Comparison of ENCODE assay signal across 16 mouse cellular contexts in the genomic region with DNA sequence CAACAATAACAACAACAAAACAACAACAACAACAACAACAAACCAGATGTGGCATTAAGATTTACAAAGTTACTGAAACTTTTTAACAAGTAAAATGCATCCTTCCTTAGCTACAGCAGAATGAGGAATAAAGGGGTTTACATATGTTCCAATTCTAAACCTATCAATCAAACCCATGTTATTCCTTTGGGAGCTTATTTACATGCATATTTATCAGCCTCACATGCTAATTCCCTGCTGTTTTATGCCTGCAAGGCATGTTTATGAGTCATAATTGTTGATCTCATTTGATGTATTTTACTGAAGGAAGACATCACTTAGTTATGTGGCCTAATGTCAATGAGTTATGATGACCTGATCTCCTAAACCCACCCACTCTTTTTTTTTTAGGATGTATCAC.
"Had no signal": no experiment of that assay in that cellular context is flagged by ENCODE, and none has a peak within 500 bp of the region (broad histone marks: within the 10 kb centered on the region; RNA-seq: fewer than 3 reads in every experiment).

No protein-coding gene starts in this region.

- H3K27me3 ChIP-seq: liver, embryonic 15.5 days; lung, embryonic 15.5 days; megakaryocyte, embryonic 14.5 days; midbrain, embryonic 12.5 days; midbrain, embryonic 15.5 days; neural tube, embryonic 12.5 days had no signal

- H3K9me3 ChIP-seq: liver, embryonic 15.5 days; lung, embryonic 15.5 days; megakaryocyte, embryonic 14.5 days; midbrain, embryonic 12.5 days; midbrain, embryonic 15.5 days; neural tube, embryonic 12.5 days had no signal

- H3K36me3 ChIP-seq: liver, embryonic 15.5 days; lung, embryonic 15.5 days; midbrain, embryonic 12.5 days; midbrain, embryonic 15.5 days; neural tube, embryonic 12.5 days had no signal

- ATAC-seq: liver, postnatal 0 days; lung, postnatal 0 days; midbrain, embryonic 15.5 days had no signal

- H3K4me3 ChIP-seq: liver, embryonic 15.5 days; lung, embryonic 15.5 days; megakaryocyte, embryonic 14.5 days; midbrain, embryonic 12.5 days; midbrain, embryonic 15.5 days; neural tube, embryonic 12.5 days had no signal

- H3K27ac ChIP-seq: liver, embryonic 15.5 days; lung, embryonic 15.5 days; macrophage; midbrain, embryonic 12.5 days; midbrain, embryonic 15.5 days; neural tube, embryonic 12.5 days had no signal

- H3K4me2 ChIP-seq: liver, embryonic 15.5 days; lung, embryonic 15.5 days; midbrain, embryonic 12.5 days; midbrain, embryonic 15.5 days; neural tube, embryonic 12.5 days had no signal

- DNase-seq: liver, postnatal 0 days; lung, adult 2 months; lung, postnatal 14 days; lung, postnatal 36 days; right cerebral cortex, postnatal 14 days; thymus, adult 18-20 months; thymus, postnatal 14 days; thymus, postnatal 36 days had no signal

- H3K9ac ChIP-seq: liver, embryonic 15.5 days; liver, postnatal 0 days; lung, embryonic 15.5 days; midbrain, embryonic 12.5 days; midbrain, embryonic 15.5 days; neural tube, embryonic 12.5 days had no signal

- H3K4me1 ChIP-seq: liver, embryonic 15.5 days; lung, embryonic 15.5 days; midbrain, embryonic 12.5 days; midbrain, embryonic 15.5 days; neural tube, embryonic 12.5 days had no signal
